Mouse (Mus musculus) forebrain, embryonic 13.5 days (tissue): ENCODE measurements at regions not wholly inside any gene's neighbourhood (a gene's known extent, or its start where the extent isn't known, plus 50 kb on each side); places are given as distances from the start of the nearest gene placed in this dataset.
A peak's percentile ranks its signal among the peaks of the same experiment; 100 is the strongest.

Source experiments
- ATAC-seq: fragments of 200-750 bp; cut with Nextera tagmentation; 2 replicates; pipeline ENCODE4 v1.8.0; 2017
- H3K27ac ChIP-seq: fragments of 300-500 bp; sonication (generic); 2 replicates; pipeline ENCODE4 v1.5.1; 2015; ENCODE audit warnings: inconsistent platforms, mild to moderate bottlenecking, moderate library complexity
- H3K27me3 ChIP-seq: fragments of 300-500 bp; sonication (generic); 2 replicates; pipeline ENCODE4 v1.6.1; 2015; ENCODE audit warnings: mild to moderate bottlenecking, inconsistent platforms
- H3K36me3 ChIP-seq: fragments of 300-500 bp; sonication (generic); 2 replicates; pipeline ENCODE4 v1.6.1; 2015; ENCODE audit warnings: mild to moderate bottlenecking, inconsistent platforms; ENCODE audit not compliant: poor library complexity, severe bottlenecking
- H3K4me1 ChIP-seq: fragments of 300-500 bp; sonication (generic); 2 replicates; pipeline ENCODE4 v1.6.1; 2015; ENCODE audit warnings: inconsistent platforms
- H3K4me2 ChIP-seq: fragments of 300-500 bp; sonication (generic); 2 replicates; pipeline ENCODE4 v1.6.1; 2015; ENCODE audit warnings: inconsistent platforms, mild to moderate bottlenecking, moderate library complexity
- H3K4me3 ChIP-seq: fragments of 300-500 bp; sonication (generic); 2 replicates; pipeline ENCODE4 v1.5.1; 2015; ENCODE audit warnings: mild to moderate bottlenecking, inconsistent platforms
- H3K9ac ChIP-seq: fragments of 300-500 bp; sonication (generic); 2 replicates; pipeline ENCODE4 v1.6.1; 2015; ENCODE audit warnings: mild to moderate bottlenecking, inconsistent platforms
- H3K9me3 ChIP-seq: fragments of 300-500 bp; sonication (generic); replicated peaks from 2 replicates; pipeline ENCODE4 v1.6.1; 2016; ENCODE audit warnings: inconsistent platforms
- WGBS: fragments of 180-500 bp; shearing (Covaris S2); methylation state at CpG from one replicate; pipeline ENCODE4 v1.1.7; 2015; 5-methylcytosine and 5-hydroxymethylcytosine counted together

DNA sequence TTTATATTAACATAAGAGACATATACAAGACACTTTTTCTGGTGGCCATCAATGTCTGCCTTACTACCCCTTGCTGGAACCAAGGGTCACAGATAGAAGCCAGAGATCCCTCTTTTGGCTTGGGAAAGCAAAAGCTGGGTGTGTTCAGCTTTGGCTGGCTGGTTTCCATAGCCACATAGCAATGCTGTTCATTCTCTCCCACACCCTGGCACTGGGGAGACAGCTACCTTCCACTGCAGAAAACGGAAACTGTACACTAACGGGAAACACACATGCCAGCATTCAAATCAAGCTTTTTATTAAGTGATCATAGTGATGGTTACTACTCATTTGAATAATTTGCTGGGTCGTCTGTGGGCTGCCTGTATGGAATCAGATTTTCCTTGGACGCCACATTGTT, 161.4 kb downstream of the Fam76b start:
- WGBS = 78% methylated on average over 4 of the region's 4 CpGs
- no peaks in the 10 kb centered on the region for H3K27me3 ChIP-seq
- H3K4me3 ChIP-seq = no peak overlapping the region
- H3K4me2 ChIP-seq = no peak overlapping the region
- no peaks in the 10 kb centered on the region for H3K4me1 ChIP-seq
- no peaks in the 10 kb centered on the region for H3K36me3 ChIP-seq
- H3K9me3 ChIP-seq = no peaks in the 10 kb centered on the region
- H3K9ac ChIP-seq = no peak overlapping the region
- H3K27ac ChIP-seq = no peak overlapping the region
- no peak for ATAC-seq

DNA sequence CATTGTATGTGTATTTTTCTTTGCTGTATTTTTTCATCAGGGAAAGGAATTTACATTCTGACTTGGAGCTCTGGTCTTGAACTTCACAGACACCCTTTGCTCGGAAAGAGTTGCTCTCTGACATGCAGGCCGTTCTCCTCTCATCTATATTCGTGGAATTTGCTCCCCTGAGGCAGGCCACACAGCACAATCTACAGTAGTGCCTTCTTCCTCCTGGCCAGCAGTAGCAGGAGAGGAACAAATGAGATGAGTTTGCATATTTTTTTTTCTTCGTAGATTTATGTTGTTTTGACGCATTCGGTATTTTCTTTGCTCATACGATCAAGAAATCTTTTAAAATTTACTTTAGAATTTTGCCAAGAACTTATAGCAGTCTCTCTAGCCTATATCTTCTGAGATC, 163.4 kb downstream of the Fam76b start:
- Histone ChIP-seq H3K9me3 (no peaks in the 10 kb centered on the region), H3K36me3 (no peaks in the 10 kb centered on the region), H3K4me2 (no peak overlapping the region), H3K9ac (no peak overlapping the region), H3K27ac (no peak overlapping the region), H3K4me3 (no peak overlapping the region), H3K4me1 (no peaks in the 10 kb centered on the region), H3K27me3 (no peaks in the 10 kb centered on the region)
- WGBS = 76% methylated on average over 7 of the region's 7 CpGs
- ATAC-seq = no peak

GRCm38 (mm10) chr9:13992728-13993127, 165.2 kb downstream of the Fam76b start:
- Histone ChIP-seq H3K4me3 (no peak overlapping the region), H3K27ac (no peak overlapping the region), H3K4me1 (no peaks in the 10 kb centered on the region), H3K36me3 (no peaks in the 10 kb centered on the region), H3K4me2 (no peak overlapping the region), H3K9me3 (no peaks in the 10 kb centered on the region), H3K27me3 (no peaks in the 10 kb centered on the region), H3K9ac (no peak overlapping the region)
- ATAC-seq = no peak
- WGBS = 93% methylated on average over 6 of the region's 6 CpGs

DNA sequence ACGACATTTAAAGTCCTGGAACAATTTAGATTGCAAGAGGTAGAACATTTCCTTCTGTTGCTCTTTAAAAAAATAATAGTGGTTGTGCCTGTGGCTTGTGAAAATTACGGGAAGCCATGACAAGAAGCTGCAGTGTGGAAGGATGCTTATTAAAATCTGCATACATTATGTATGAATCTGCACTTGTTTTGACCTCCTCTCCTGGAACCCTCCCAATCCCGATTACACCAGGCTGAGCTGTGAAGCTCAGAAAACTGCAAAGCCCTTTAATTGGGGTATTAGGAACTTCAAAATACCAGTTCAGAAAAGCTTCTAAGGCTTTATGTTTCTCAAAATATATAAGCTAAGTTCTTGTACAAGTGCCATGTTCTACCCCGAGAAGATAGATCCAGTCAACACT, 171.8 kb downstream of the Fam76b start:
- Histone ChIP-seq H3K36me3 (no peaks in the 10 kb centered on the region), H3K9me3 (no peaks in the 10 kb centered on the region), H3K4me2 (no peak overlapping the region), H3K27ac (peak overlapping the region; percentile 7; the same call in 1 of the 2 replicates), H3K9ac (no peak overlapping the region), H3K4me1 (peaks cover 14% of the 10 kb centered on the region), H3K27me3 (no peaks in the 10 kb centered on the region), H3K4me3 (no peak overlapping the region)
- WGBS = 35% methylated on average over 4 of the region's 4 CpGs
- ATAC-seq = peak; percentile 78

- no peak overlapping the region for H3K9ac ChIP-seq
- H3K4me2 ChIP-seq = no peak overlapping the region
- H3K36me3 ChIP-seq = no peaks in the 10 kb centered on the region
- peak; percentile 16; the same call in 1 of the 2 replicates for ATAC-seq
- no peaks in the 10 kb centered on the region for H3K9me3 ChIP-seq
- H3K27me3 ChIP-seq = no peaks in the 10 kb centered on the region
- H3K4me3 ChIP-seq = no peak overlapping the region
- 74% methylated on average over 7 of the region's 7 CpGs for WGBS
- H3K4me1 ChIP-seq = peaks cover 14% of the 10 kb centered on the region
- no peak overlapping the region for H3K27ac ChIP-seq
These were observed 174.0 kb downstream of the Fam76b start for GRCm38 (mm10) chr9:14001517-14001916.

GRCm38 (mm10) chr9:14002236-14002635, 174.7 kb downstream of the Fam76b start:
- peaks cover 14% of the 10 kb centered on the region for H3K4me1 ChIP-seq
- H3K36me3 ChIP-seq = no peaks in the 10 kb centered on the region
- no peaks in the 10 kb centered on the region for H3K27me3 ChIP-seq
- ATAC-seq = peak; percentile 52
- no peak overlapping the region for H3K9ac ChIP-seq
- no peak overlapping the region for H3K27ac ChIP-seq
- no peak overlapping the region for H3K4me2 ChIP-seq
- no peaks in the 10 kb centered on the region for H3K9me3 ChIP-seq
- WGBS = 31% methylated on average over 2 of the region's 2 CpGs
- no peak overlapping the region for H3K4me3 ChIP-seq

DNA sequence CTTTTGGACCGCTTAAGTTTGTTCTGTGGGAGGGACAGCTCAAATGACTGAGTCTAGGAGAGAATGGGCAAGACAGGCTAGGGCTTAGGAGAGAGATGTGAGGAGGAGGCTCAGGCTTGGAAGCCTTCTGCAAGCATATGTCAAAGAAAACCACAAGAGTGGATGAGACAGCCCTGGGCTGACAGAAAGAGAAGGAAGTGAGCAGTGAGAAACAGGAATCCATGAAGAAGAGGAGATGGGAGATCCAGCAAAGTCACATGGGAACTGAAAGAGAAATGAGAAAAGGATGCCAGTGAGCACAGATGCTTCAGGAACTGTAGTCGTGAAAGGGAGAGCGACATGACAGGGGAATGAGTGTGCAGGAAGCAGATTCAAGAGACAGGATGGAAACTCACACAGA, 175.6 kb downstream of the Fam76b start:
- ATAC-seq = no peak
- Histone ChIP-seq H3K9ac (no peak overlapping the region), H3K36me3 (no peaks in the 10 kb centered on the region), H3K27me3 (no peaks in the 10 kb centered on the region), H3K9me3 (no peaks in the 10 kb centered on the region), H3K4me3 (no peak overlapping the region), H3K4me1 (peaks cover 14% of the 10 kb centered on the region), H3K4me2 (no peak overlapping the region), H3K27ac (no peak overlapping the region)
- 89% methylated on average over 3 of the region's 3 CpGs for WGBS

- no peak overlapping the region for H3K4me3 ChIP-seq
- no peak overlapping the region for H3K9ac ChIP-seq
- H3K9me3 ChIP-seq = no peaks in the 10 kb centered on the region; the same call in 1 of the 2 replicates
- no peak for ATAC-seq
- peaks cover 5% of the 10 kb centered on the region for H3K4me1 ChIP-seq
- H3K36me3 ChIP-seq = no peaks in the 10 kb centered on the region
- H3K4me2 ChIP-seq = no peak overlapping the region
- no peak overlapping the region for H3K27ac ChIP-seq
- no peaks in the 10 kb centered on the region for H3K27me3 ChIP-seq
- WGBS = 97% methylated on average over 3 of the region's 3 CpGs
These were observed 178.9 kb downstream of the Fam76b start for GRCm38 (mm10) chr9:14006233-14006984.

- Histone ChIP-seq H3K4me2 (no peak overlapping the region), H3K27ac (no peak overlapping the region), H3K4me3 (no peak overlapping the region), H3K9ac (no peak overlapping the region), H3K9me3 (no peaks in the 10 kb centered on the region; the same call in 1 of the 2 replicates), H3K36me3 (no peaks in the 10 kb centered on the region), H3K27me3 (no peaks in the 10 kb centered on the region), H3K4me1 (no peaks in the 10 kb centered on the region)
- no peak for ATAC-seq
- WGBS = 88% methylated on average over 5 of the region's 5 CpGs
These were observed 181.9 kb downstream of the Fam76b start for GRCm38 (mm10) chr9:14009451-14009850.

DNA sequence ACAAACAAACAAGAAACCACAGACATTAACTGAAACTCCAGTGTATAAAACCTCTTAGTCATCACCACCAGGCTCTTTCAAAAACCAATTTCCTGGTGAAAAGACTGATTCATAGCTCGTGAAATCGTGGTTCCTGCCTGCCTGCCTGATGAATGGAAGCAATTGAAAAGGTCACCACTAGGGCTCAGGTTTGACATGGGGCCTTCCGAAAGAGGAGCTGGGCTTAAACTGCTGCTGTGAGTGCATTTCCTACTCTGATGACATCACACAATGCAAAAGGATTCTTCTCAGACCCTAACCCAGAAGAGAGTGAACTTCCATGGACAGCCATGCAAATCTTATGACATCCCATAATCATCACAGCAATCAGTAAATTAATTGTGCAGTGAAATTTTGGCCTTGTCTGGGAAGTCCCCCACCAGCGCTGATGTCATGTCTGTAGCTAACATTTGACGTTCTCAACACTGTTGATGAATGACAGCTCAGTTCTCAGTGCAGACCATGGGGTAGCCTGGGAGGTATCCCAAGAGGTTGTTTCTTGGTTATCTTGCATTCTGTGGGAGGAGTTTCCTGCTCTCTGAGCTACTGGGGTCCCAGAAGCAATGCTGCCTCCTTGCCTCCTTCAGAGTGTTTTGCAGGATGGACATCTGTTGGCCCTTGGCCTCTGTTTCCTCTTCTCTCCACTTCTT, 182.9 kb downstream of the Fam76b start:
- H3K4me2 ChIP-seq = no peak overlapping the region

DNA sequence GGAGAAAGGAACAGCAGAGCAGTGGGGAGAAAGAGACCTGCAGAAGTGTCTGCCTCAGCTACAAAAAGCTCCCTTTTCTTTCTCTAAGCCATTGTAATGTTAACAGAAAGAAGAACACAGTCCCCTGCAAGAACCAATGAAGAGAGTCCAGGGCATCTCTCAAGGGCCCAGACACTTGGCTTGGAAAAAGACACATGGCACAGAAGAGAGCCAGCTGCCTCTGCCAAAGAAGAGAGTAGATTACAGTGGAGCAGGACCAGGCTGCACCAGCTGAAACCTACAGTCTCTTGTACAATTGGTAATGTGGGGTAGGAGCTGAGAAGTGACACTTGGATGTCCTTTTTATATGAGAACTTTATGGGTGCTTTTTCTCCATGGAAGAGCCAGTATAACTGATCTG, 196.7 kb downstream of the Fam76b start:
- H3K4me3 ChIP-seq = no peak overlapping the region
- H3K27ac ChIP-seq = no peak overlapping the region
- no peaks in the 10 kb centered on the region for H3K36me3 ChIP-seq
- peaks cover 7% of the 10 kb centered on the region; the same call in 1 of the 2 replicates for H3K4me1 ChIP-seq
- no peak overlapping the region for H3K9ac ChIP-seq
- no peak overlapping the region for H3K4me2 ChIP-seq
- no peaks in the 10 kb centered on the region for H3K9me3 ChIP-seq
- ATAC-seq = no peak
- no peaks in the 10 kb centered on the region for H3K27me3 ChIP-seq

More for the DNA sequence above, 182.9 kb downstream of the Fam76b start:
- H3K4me1 ChIP-seq = no peaks in the 10 kb centered on the region
- no peak overlapping the region for H3K9ac ChIP-seq
- ATAC-seq = no peak
- H3K27me3 ChIP-seq = no peaks in the 10 kb centered on the region
- H3K27ac ChIP-seq = no peak overlapping the region
- H3K4me3 ChIP-seq = no peak overlapping the region
- no peaks in the 10 kb centered on the region; the same call in 1 of the 2 replicates for H3K9me3 ChIP-seq
- no peaks in the 10 kb centered on the region for H3K36me3 ChIP-seq
- 55% methylated on average over 5 of the region's 5 CpGs for WGBS

- no peak for ATAC-seq
These were observed 197.2 kb downstream of the Fam76b start for GRCm38 (mm10) chr9:14024701-14025100.

More at GRCm38 (mm10) chr9:14024701-14025100, 197.2 kb downstream of the Fam76b start:
- Histone ChIP-seq H3K36me3 (no peaks in the 10 kb centered on the region), H3K27me3 (no peaks in the 10 kb centered on the region), H3K27ac (no peak overlapping the region), H3K9ac (no peak overlapping the region), H3K4me3 (no peak overlapping the region), H3K4me2 (no peak overlapping the region), H3K4me1 (peaks cover 7% of the 10 kb centered on the region; the same call in 1 of the 2 replicates), H3K9me3 (no peaks in the 10 kb centered on the region)
- WGBS = 67% methylated on average over 3 of the region's 3 CpGs
